16 mouse cellular contexts compared by ENCODE assay signal in genomic region chr10:120810832-120811571, GRCm38 (mm10).
DNase-seq lines count a peak whose midpoint lies in the region; ATAC-seq and TF ChIP-seq lines count a peak whose summit lies in the region.
"Had no signal": no experiment of that assay in that cellular context is flagged by ENCODE, and none has a peak within 500 bp of the region (broad histone marks: within the 10 kb centered on the region; RNA-seq: fewer than 3 reads in every experiment).

No protein-coding gene starts in this region.

- no peak for ATAC-seq in heart, embryonic 14.5 days (ENCODE audit: insufficient number of reproducible peaks, insufficient read depth, low FRiP score, low read depth)
- ATAC-seq in lung, postnatal 0 days = no peak
- ATAC-seq in forebrain, postnatal 0 days = no peak
- 0 out of 2 replicates have a peak, but pooled peaks have one; percentile 39 for ATAC-seq in stomach, postnatal 0 days (ENCODE audit: low FRiP score, low TSS enrichment)
- ATAC-seq: hindbrain, embryonic 16.5 days; midbrain, embryonic 13.5 days had no signal

- DNase-seq in heart, adult 9 months (ENCODE audit: low spot score in 2 of 2) = no peak
- peak; percentile 48 for DNase-seq in lung, postnatal 0 days (ENCODE audit: low spot score)
- DNase-seq in lung, postnatal 14 days = no peak
- peak; percentile 6 for DNase-seq in forebrain, postnatal 0 days
- no peak for DNase-seq in stomach, postnatal 0 days (ENCODE audit: low spot score)
- DNase-seq in spleen, postnatal 4 days (ENCODE audit: low spot score in 2 of 2) = no peak
- no peak for DNase-seq in cerebellum, adult 9-10 months
- DNase-seq: adrenal gland, postnatal 10 days; gastrocnemius, postnatal 36 days; lung, postnatal 10 days; retina, postnatal 1 day had no signal

- H3K27ac ChIP-seq in heart, embryonic 14.5 days (replicated peaks in 1 of 2; ENCODE audit: control insufficient read depth in 1 of 2, insufficient read depth in 1 of 2, low read depth in 2 of 2, low read length in 2 of 2) = peak overlapping the region; percentile 46 to 66; a peak in 2 of 4 replicates
- H3K27ac ChIP-seq in lung, postnatal 0 days (ENCODE audit: low read length) = no peak overlapping the region
- H3K27ac ChIP-seq in forebrain, postnatal 0 days (ENCODE audit: low read depth, low read length) = no peak overlapping the region
- peak overlapping the region; percentile 87; the same call in 1 of the 2 replicates for H3K27ac ChIP-seq in stomach, postnatal 0 days (replicated peaks)
- H3K27ac ChIP-seq: layer of hippocampus, adult 2 months; midbrain, embryonic 13.5 days; neural tube, embryonic 12.5 days had no signal

- H3K4me3 ChIP-seq in heart, embryonic 14.5 days (ENCODE audit: control insufficient read depth in 1 of 2, insufficient read depth in 1 of 2, low read depth in 1 of 2, low read length in 2 of 2) = no peak overlapping the region
- no peak overlapping the region for H3K4me3 ChIP-seq in lung, postnatal 0 days (ENCODE audit: low read depth, low read length)
- H3K4me3 ChIP-seq in forebrain, postnatal 0 days (ENCODE audit: low read depth, low read length) = no peak overlapping the region
- H3K4me3 ChIP-seq in stomach, postnatal 0 days (ENCODE audit: low read depth, low read length) = no peak overlapping the region
- H3K4me3 ChIP-seq: layer of hippocampus, adult 2 months; midbrain, embryonic 13.5 days; neural tube, embryonic 12.5 days had no signal

- no peaks in the 10 kb centered on the region for H3K9me3 ChIP-seq in heart, embryonic 14.5 days (ENCODE audit: control insufficient read depth, low read length)
- no peaks in the 10 kb centered on the region for H3K9me3 ChIP-seq in lung, postnatal 0 days (ENCODE audit: low read length)
- no peaks in the 10 kb centered on the region for H3K9me3 ChIP-seq in forebrain, postnatal 0 days (ENCODE audit: low read length)
- H3K9me3 ChIP-seq in stomach, postnatal 0 days (ENCODE audit: control insufficient read depth, low read length) = no peaks in the 10 kb centered on the region
- H3K9me3 ChIP-seq: midbrain, embryonic 13.5 days; neural tube, embryonic 12.5 days had no signal

- 60% methylated on average over 4 of the region's 4 CpGs for WGBS in heart, embryonic 14.5 days
- 36% methylated on average over 4 of the region's 4 CpGs for WGBS in lung, postnatal 0 days
- WGBS in forebrain, postnatal 0 days = 58% methylated on average over 4 of the region's 4 CpGs
- WGBS in stomach, postnatal 0 days = 37% methylated on average over 4 of the region's 4 CpGs

- no peak for TF ChIP-seq EP300 in lung, postnatal 0 days (IDR thresholded peaks at IDR 0.05)
- no peak for TF ChIP-seq EP300 in stomach, postnatal 0 days (optimal IDR thresholded peaks at IDR 0.05)

- H3K27me3 ChIP-seq in heart, embryonic 14.5 days (ENCODE audit: control insufficient read depth, insufficient read depth, low read length) = no peaks in the 10 kb centered on the region
- no peaks in the 10 kb centered on the region for H3K27me3 ChIP-seq in lung, postnatal 0 days (replicated peaks; ENCODE audit: insufficient read depth, low read length)
- peaks cover 5% of the 10 kb centered on the region; the same call in 1 of the 2 replicates for H3K27me3 ChIP-seq in forebrain, postnatal 0 days (ENCODE audit: insufficient read depth, low read length)
- H3K27me3 ChIP-seq in stomach, postnatal 0 days (ENCODE audit: control insufficient read depth, insufficient read depth, low read length) = no peaks in the 10 kb centered on the region
- H3K27me3 ChIP-seq: midbrain, embryonic 13.5 days; neural tube, embryonic 12.5 days had no signal

- peaks cover 12 to 24% of the 10 kb centered on the region in 2 experiments for H3K4me1 ChIP-seq in heart, embryonic 14.5 days (ENCODE audit: control insufficient read depth in 2 of 2, insufficient read depth in 2 of 2, low read length in 2 of 2)
- H3K4me1 ChIP-seq in lung, postnatal 0 days (ENCODE audit: insufficient read depth, low read depth, low read length) = peaks cover 8% of the 10 kb centered on the region; the same call in 1 of the 2 replicates
- 0 out of 2 replicates have a peak, but pooled peaks cover 4% of the 10 kb centered on the region for H3K4me1 ChIP-seq in forebrain, postnatal 0 days (ENCODE audit: insufficient read depth)
- no peaks in the 10 kb centered on the region for H3K4me1 ChIP-seq in stomach, postnatal 0 days (replicated peaks; ENCODE audit: control insufficient read depth, insufficient read depth)

- peaks cover 30% of the 10 kb centered on the region for H3K36me3 ChIP-seq in heart, embryonic 14.5 days (ENCODE audit: control insufficient read depth, insufficient read depth, low read length)
- H3K36me3 ChIP-seq in lung, postnatal 0 days (ENCODE audit: insufficient read depth, low read length) = no peaks in the 10 kb centered on the region
- no peaks in the 10 kb centered on the region for H3K36me3 ChIP-seq in forebrain, postnatal 0 days (ENCODE audit: insufficient read depth)
- no peaks in the 10 kb centered on the region for H3K36me3 ChIP-seq in stomach, postnatal 0 days (ENCODE audit: control insufficient read depth, insufficient read depth, low read length)
- H3K36me3 ChIP-seq: midbrain, embryonic 13.5 days; neural tube, embryonic 12.5 days had no signal

- H3K4me2 ChIP-seq in heart, embryonic 14.5 days (ENCODE audit: low read length) = peak overlapping the region; percentile 48
- no peak overlapping the region; the same call in 1 of the 2 replicates for H3K4me2 ChIP-seq in lung, postnatal 0 days (replicated peaks; ENCODE audit: low read depth, low read length)
- no peak overlapping the region for H3K4me2 ChIP-seq in forebrain, postnatal 0 days (ENCODE audit: low read depth)
- H3K4me2 ChIP-seq in stomach, postnatal 0 days (replicated peaks; ENCODE audit: low read depth) = peak overlapping the region; percentile 56
- H3K4me2 ChIP-seq: midbrain, embryonic 13.5 days; neural tube, embryonic 12.5 days had no signal

- no peak for TF ChIP-seq CTCF in lung, postnatal 0 days (IDR thresholded peaks at IDR 0.05)
- TF ChIP-seq CTCF in forebrain, postnatal 0 days (IDR thresholded peaks at IDR 0.05; ENCODE audit: low read depth) = no peak
- TF ChIP-seq CTCF in stomach, postnatal 0 days (IDR thresholded peaks at IDR 0.05; ENCODE audit: low read depth) = no peak

- peak overlapping the region; percentile 49; the same call in 1 of the 2 replicates for H3K9ac ChIP-seq in heart, embryonic 14.5 days (ENCODE audit: low read length)
- H3K9ac ChIP-seq in lung, postnatal 0 days (replicated peaks; ENCODE audit: low read depth) = no peak overlapping the region
- no peak overlapping the region for H3K9ac ChIP-seq in forebrain, postnatal 0 days
- H3K9ac ChIP-seq in stomach, postnatal 0 days (ENCODE audit: low read length) = no peak overlapping the region
- H3K9ac ChIP-seq: midbrain, embryonic 13.5 days; neural tube, embryonic 12.5 days had no signal

Comparison
In these comparisons a context has a peak if more than half of its experiments do, and no peak if none do; other contexts are left out.
1. DNase-seq: peak in lung, postnatal 0 days (single experiment) and forebrain, postnatal 0 days (single experiment); none in heart, adult 9 months (0 of 2), lung, postnatal 14 days (single experiment), stomach, postnatal 0 days (single experiment), spleen, postnatal 4 days (0 of 2) and cerebellum, adult 9-10 months (single experiment).
2. H3K27ac ChIP-seq: peak in heart, embryonic 14.5 days (2 of 2) and stomach, postnatal 0 days (single experiment); none in lung, postnatal 0 days (single experiment) and forebrain, postnatal 0 days (single experiment).
3. H3K4me2 ChIP-seq: peak in heart, embryonic 14.5 days (single experiment) and stomach, postnatal 0 days (single experiment); none in lung, postnatal 0 days (single experiment) and forebrain, postnatal 0 days (single experiment).